Mouse (Mus musculus) heart, postnatal 0 days (tissue): ENCODE data around the gene Doc2a.

ENCODE experiments used
- CTCF ChIP-seq: IDR thresholded peaks from 2 replicates; pipeline ENCODE4 v1.5.1; 2016; ENCODE audit warnings: antibody characterized with exemption, control low read depth, low read depth
- EP300 ChIP-seq: IDR thresholded peaks from 2 replicates; pipeline ENCODE4 v1.6.1; 2016; ENCODE audit warnings: antibody characterized with exemption, low read depth

DNA sequence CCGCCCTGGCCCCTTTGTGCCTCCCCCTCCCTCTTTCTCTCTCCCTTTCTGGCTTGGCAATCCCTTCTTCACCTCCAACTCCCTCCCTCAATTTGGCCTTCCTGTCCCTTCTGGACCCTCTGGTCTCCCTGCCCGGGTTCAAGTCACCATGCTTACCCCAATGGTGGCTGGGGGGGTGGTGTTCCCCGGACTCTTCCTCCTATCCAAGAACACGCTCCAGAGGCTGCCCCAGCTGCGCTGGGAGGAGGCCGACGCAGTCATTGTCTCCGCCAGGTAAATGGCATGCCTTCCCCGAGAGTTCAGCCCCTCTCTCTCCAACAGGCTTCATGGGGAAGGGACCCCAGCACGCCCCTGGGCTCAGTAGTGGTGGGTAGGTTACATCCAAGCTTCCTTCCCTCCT lies 23.3 kb upstream of the Doc2a start:
- TF ChIP-seq CTCF (no peak), EP300 (no peak)
